Mouse (Mus musculus) MEL (cell line): ENCODE results near the gene Spata9. TPM values are rescaled to one million over a fixed set of nuclear protein-coding genes. Genes with fewer than 3 reads are reported as not detected.
A peak's percentile ranks its signal among the peaks of the same experiment; 100 is the strongest.

ENCODE experiments used
- DNase-seq: peaks from one replicate; pipeline ENCODE4 v3.0.0; 2011; ENCODE audit warnings: low read depth, low spot score
- H3K27ac ChIP-seq: 2 replicates; pipeline ENCODE4 v1.5.1; 2012; ENCODE audit warnings: low read depth, mild to moderate bottlenecking, control low read depth, low read length, moderate library complexity; ENCODE audit not compliant: control insufficient read depth
- H3K27me3 ChIP-seq, 2 experiments: fragments of 150-350 bp in 1 of 2; sonication (generic) in 1 of 2; 2 replicates each; pipeline ENCODE4 v1.6.1; 2012; ENCODE audit warnings: low read length in 2 of 2, mild to moderate bottlenecking in 2 of 2, improper control_type of control experiment in 1 of 2, moderate library complexity in 1 of 2; ENCODE audit not compliant: insufficient read depth in 2 of 2, control insufficient read depth in 1 of 2
- H3K36me3 ChIP-seq, 2 experiments: 2 replicates each; pipeline ENCODE4 v1.6.1; 2012 to 2014; ENCODE audit warnings: low read length in 2 of 2, improper control_type of control experiment in 1 of 2, inconsistent platforms in 1 of 2, mild to moderate bottlenecking in 1 of 2; ENCODE audit not compliant: insufficient read depth in 2 of 2, control insufficient read depth in 1 of 2
- H3K4me1 ChIP-seq, 2 experiments: fragments of 150-350 bp in 1 of 2; sonication (generic) in 1 of 2; 2 replicates each; pipeline ENCODE4 v1.6.1; 2012; ENCODE audit warnings: low read length in 2 of 2, improper control_type of control experiment in 1 of 2, mild to moderate bottlenecking in 1 of 2; ENCODE audit not compliant: insufficient read depth in 2 of 2, control insufficient read depth in 1 of 2
- H3K4me3 ChIP-seq, 2 experiments: fragments of 150-350 bp in 1 of 2; sonication (generic) in 1 of 2; 2 replicates each; pipeline ENCODE4 v1.5.1; 2012; ENCODE audit warnings: low read depth in 2 of 2, low read length in 2 of 2, mild to moderate bottlenecking in 2 of 2, moderate library complexity in 2 of 2, control low read depth in 1 of 2, improper control_type of control experiment in 1 of 2; ENCODE audit not compliant: control insufficient read depth in 1 of 2, insufficient read depth in 1 of 2
- H3K79me2 ChIP-seq: 2 replicates; pipeline ENCODE4 v1.6.1; 2012; ENCODE audit warnings: mild to moderate bottlenecking, low read length, moderate library complexity; ENCODE audit not compliant: control insufficient read depth, poor library complexity, insufficient read depth
- H3K9ac ChIP-seq: 2 replicates; pipeline ENCODE4 v1.6.1; 2012; ENCODE audit warnings: low read depth, mild to moderate bottlenecking, control low read depth, low read length, moderate library complexity; ENCODE audit not compliant: control insufficient read depth, poor library complexity, severe bottlenecking
- H3K9me3 ChIP-seq: fragments of 150-350 bp; sonication (generic); replicated peaks from 2 replicates; pipeline ENCODE4 v1.6.1; 2012; ENCODE audit warnings: mild to moderate bottlenecking, low read length, improper control_type of control experiment, moderate library complexity; ENCODE audit not compliant: insufficient read depth
- BHLHE40 ChIP-seq: IDR thresholded peaks from 2 replicates; pipeline ENCODE4 v1.6.1; 2012; ENCODE audit warnings: low read depth, mild to moderate bottlenecking, inconsistent platforms, low read length, improper control_type of control experiment, borderline replicate concordance
- CHD1 ChIP-seq: IDR thresholded peaks from 2 replicates; pipeline ENCODE4 v1.6.1; 2012; ENCODE audit warnings: low read depth, mild to moderate bottlenecking, inconsistent platforms, low read length, improper control_type of control experiment
- CHD2 ChIP-seq: IDR thresholded peaks from 2 replicates; pipeline ENCODE4 v1.6.1; 2011; ENCODE audit warnings: low read length, improper control_type of control experiment
- CTCF ChIP-seq, 3 experiments: IDR thresholded peaks in 2 of 3; conservative IDR thresholded peaks in 1 of 3; 2 replicates each; pipeline ENCODE4 v1.5.1; 2011 to 2012; ENCODE audit warnings: low read length in 3 of 3, low read depth in 2 of 3, mild to moderate bottlenecking in 2 of 3, improper control_type of control experiment in 1 of 3, inconsistent platforms in 1 of 3, mixed read lengths in 1 of 3, moderate library complexity in 1 of 3; ENCODE audit not compliant: control insufficient read depth in 1 of 3, insufficient read depth in 1 of 3, poor library complexity in 1 of 3, severe bottlenecking in 1 of 3
- ELF1 ChIP-seq: IDR thresholded peaks from 2 replicates; pipeline ENCODE4 v1.6.1; 2014; ENCODE audit warnings: low read depth, mild to moderate bottlenecking, inconsistent platforms, low read length, improper control_type of control experiment, moderate library complexity
- ETS1 ChIP-seq: IDR thresholded peaks from 2 replicates; pipeline ENCODE4 v1.6.1; 2012; ENCODE audit warnings: low read depth, mild to moderate bottlenecking, inconsistent platforms, low read length, improper control_type of control experiment, moderate library complexity
- GATA1 ChIP-seq: IDR thresholded peaks from 2 replicates; pipeline ENCODE4 v1.6.1; 2011; ENCODE audit warnings: low read depth, low read length, improper control_type of control experiment
- KAT2A ChIP-seq: conservative IDR thresholded peaks from 2 replicates; pipeline ENCODE4 v1.6.1; 2012; ENCODE audit warnings: low read depth, low read length, improper control_type of control experiment, inconsistent platforms
- MAX ChIP-seq: IDR thresholded peaks from 2 replicates; pipeline ENCODE4 v1.6.1; 2011; ENCODE audit warnings: low read length, improper control_type of control experiment
- MEF2A ChIP-seq: IDR thresholded peaks from 2 replicates; pipeline ENCODE4 v1.6.1; 2014; ENCODE audit warnings: low read depth, mild to moderate bottlenecking, inconsistent platforms, low read length, improper control_type of control experiment; ENCODE audit not compliant: poor library complexity, insufficient replicate concordance, severe bottlenecking; ENCODE audit errors: extremely low read depth
- MXI1 ChIP-seq: IDR thresholded peaks from 2 replicates; pipeline ENCODE4 v1.6.1; 2011; ENCODE audit warnings: mild to moderate bottlenecking, low read depth, low read length, improper control_type of control experiment
- RCOR1 ChIP-seq: IDR thresholded peaks from 2 replicates; pipeline ENCODE4 v1.6.1; 2012; ENCODE audit warnings: low read depth, mild to moderate bottlenecking, inconsistent platforms, low read length, improper control_type of control experiment
- SIN3A ChIP-seq: IDR thresholded peaks from 2 replicates; pipeline ENCODE4 v1.6.1; 2012; ENCODE audit warnings: low read length, improper control_type of control experiment, inconsistent platforms
- TBP ChIP-seq: IDR thresholded peaks from 2 replicates; pipeline ENCODE4 v1.8.0; 2011; ENCODE audit warnings: low read depth, low read length, improper control_type of control experiment
- UBTF ChIP-seq: IDR thresholded peaks from 2 replicates; pipeline ENCODE4 v1.6.1; 2012; ENCODE audit warnings: low read depth, mild to moderate bottlenecking, inconsistent platforms, low read length, improper control_type of control experiment, moderate library complexity, borderline replicate concordance; ENCODE audit not compliant: insufficient read depth
- USF1 ChIP-seq: IDR thresholded peaks from 2 replicates; pipeline ENCODE4 v1.6.1; 2014; ENCODE audit warnings: low read depth, mild to moderate bottlenecking, inconsistent platforms, low read length, improper control_type of control experiment, moderate library complexity
- USF2 ChIP-seq, 2 experiments: IDR thresholded peaks; 2 replicates each; pipeline ENCODE4 v1.6.1; 2011 to 2012; ENCODE audit warnings: improper control_type of control experiment in 2 of 2, low read length in 2 of 2, borderline replicate concordance in 1 of 2, inconsistent platforms in 1 of 2, low read depth in 1 of 2, mild to moderate bottlenecking in 1 of 2; ENCODE audit not compliant: insufficient read depth in 1 of 2
- ZC3H11A ChIP-seq: IDR thresholded peaks from 2 replicates; pipeline ENCODE4 v1.6.1; 2012; ENCODE audit warnings: low read depth, mild to moderate bottlenecking, inconsistent platforms, low read length, improper control_type of control experiment
- ZKSCAN1 ChIP-seq: IDR thresholded peaks from 2 replicates; pipeline ENCODE4 v1.6.1; 2012; ENCODE audit warnings: low read depth, mild to moderate bottlenecking, inconsistent platforms, low read length, improper control_type of control experiment, moderate library complexity
- ZNF384 ChIP-seq: IDR thresholded peaks from 2 replicates; pipeline ENCODE4 v1.6.1; 2012; ENCODE audit warnings: low read depth, mild to moderate bottlenecking, inconsistent platforms, low read length, improper control_type of control experiment
- polyA plus RNA-seq, 2 experiments: library from polyadenylated mRNA; stranded (reverse) in 1 of 2; unstranded in 1 of 2; fragments of >175 nt in 1 of 2; fragments of >200 nt in 1 of 2; gene quantifications; 2 replicates each; pipeline versions ENCODE4 v1.2.1 to v1.2.4; 2012; ENCODE audit warnings: low replicate concordance in 2 of 2, low read depth in 1 of 2; ENCODE audit not compliant: insufficient read length in 2 of 2, insufficient read depth in 1 of 2, missing spikeins in 1 of 2
- total RNA-seq: library from RNA; depleted of rRNA; stranded (reverse); fragments of 300-350 nt; gene quantifications from 2 replicates; pipeline ENCODE4 v1.2.3, GENCODE M21; 2012

Gene Spata9
- total and polyA plus RNA-seq, 3 experiments: 0.78 TPM; not detected in 2

- H3K36me3 ChIP-seq: no peaks in the 10 kb centered on the region
Observed at GRCm38 (mm10) chr13:75938866-75939265, 28.1 kb upstream of the Spata9 start.

GRCm38 (mm10) chr13:75940791-75941517 is 26.0 kb upstream of the Spata9 start:
- Histone ChIP-seq H3K4me1 (no peaks in the 10 kb centered on the region), H3K27me3 (no peaks in the 10 kb centered on the region), H3K36me3 (no peaks in the 10 kb centered on the region), H3K9me3 (no peaks in the 10 kb centered on the region), H3K9ac (no peak overlapping the region), H3K4me3 (no peak overlapping the region), H3K79me2 (no peaks in the 10 kb centered on the region)
- peak; percentile 56 for DNase-seq
- TF ChIP-seq GATA1: no peak
- TF ChIP-seq USF2 (IDR thresholded peaks at IDR 0.05; ENCODE audit: borderline replicate concordance in 1 of 2, insufficient read depth in 1 of 2, low read depth in 1 of 2, low read length in 2 of 2): no peak
- TF ChIP-seq USF1: no peak
- TF ChIP-seq RCOR1: no peak
- no peak for TF ChIP-seq ZNF384
- no peak for TF ChIP-seq KAT2A
- no peak for TF ChIP-seq CHD1
- TF ChIP-seq MEF2A: no peak
- no peak for TF ChIP-seq ETS1
- no peak for TF ChIP-seq TBP
- no peak for TF ChIP-seq BHLHE40
- no peak for TF ChIP-seq CHD2
- TF ChIP-seq CTCF (IDR thresholded peaks at IDR 0.05 in 2 of 3, conservative IDR thresholded peaks at IDR 0.05 in 1 of 3; ENCODE audit: control insufficient read depth in 1 of 3, insufficient read depth in 1 of 3, low read depth in 2 of 3, low read length in 3 of 3, poor library complexity in 1 of 3, severe bottlenecking in 1 of 3): no peak
- TF ChIP-seq MXI1: no peak
- TF ChIP-seq SIN3A: no peak
- TF ChIP-seq ZC3H11A: no peak
- no peak for TF ChIP-seq UBTF
- TF ChIP-seq MAX: no peak
- no peak for TF ChIP-seq ZKSCAN1
- no peak for TF ChIP-seq ELF1
- TF ChIP-seq, all 39 proteins: peak for 0
- H3K27ac ChIP-seq: no peak overlapping the region

More at GRCm38 (mm10) chr13:75938866-75939265, 28.1 kb upstream of the Spata9 start:
- no peaks in the 10 kb centered on the region for H3K4me1 ChIP-seq
- no peaks in the 10 kb centered on the region for H3K9me3 ChIP-seq
- no peaks in the 10 kb centered on the region for H3K79me2 ChIP-seq
- TF ChIP-seq USF2 (IDR thresholded peaks at IDR 0.05; ENCODE audit: borderline replicate concordance in 1 of 2, insufficient read depth in 1 of 2, low read depth in 1 of 2, low read length in 2 of 2) (no peak), ELF1 (no peak)
- no peak for DNase-seq
- no peak overlapping the region for H3K27ac ChIP-seq
- H3K9ac ChIP-seq: no peak overlapping the region
- H3K4me3 ChIP-seq: no peak overlapping the region
- H3K27me3 ChIP-seq: no peaks in the 10 kb centered on the region
